Mouse (Mus musculus) stomach, postnatal 0 days (tissue): ENCODE results near the gene Wbp2.

Source experiments
- CTCF ChIP-seq: IDR thresholded peaks from 2 replicates; pipeline ENCODE4 v1.5.1; 2016; ENCODE audit warnings: antibody characterized with exemption, low read depth, mild to moderate bottlenecking, moderate library complexity
- EP300 ChIP-seq: optimal IDR thresholded peaks from 2 replicates; pipeline ENCODE3; 2016; ENCODE audit warnings: antibody characterized with exemption

DNA sequence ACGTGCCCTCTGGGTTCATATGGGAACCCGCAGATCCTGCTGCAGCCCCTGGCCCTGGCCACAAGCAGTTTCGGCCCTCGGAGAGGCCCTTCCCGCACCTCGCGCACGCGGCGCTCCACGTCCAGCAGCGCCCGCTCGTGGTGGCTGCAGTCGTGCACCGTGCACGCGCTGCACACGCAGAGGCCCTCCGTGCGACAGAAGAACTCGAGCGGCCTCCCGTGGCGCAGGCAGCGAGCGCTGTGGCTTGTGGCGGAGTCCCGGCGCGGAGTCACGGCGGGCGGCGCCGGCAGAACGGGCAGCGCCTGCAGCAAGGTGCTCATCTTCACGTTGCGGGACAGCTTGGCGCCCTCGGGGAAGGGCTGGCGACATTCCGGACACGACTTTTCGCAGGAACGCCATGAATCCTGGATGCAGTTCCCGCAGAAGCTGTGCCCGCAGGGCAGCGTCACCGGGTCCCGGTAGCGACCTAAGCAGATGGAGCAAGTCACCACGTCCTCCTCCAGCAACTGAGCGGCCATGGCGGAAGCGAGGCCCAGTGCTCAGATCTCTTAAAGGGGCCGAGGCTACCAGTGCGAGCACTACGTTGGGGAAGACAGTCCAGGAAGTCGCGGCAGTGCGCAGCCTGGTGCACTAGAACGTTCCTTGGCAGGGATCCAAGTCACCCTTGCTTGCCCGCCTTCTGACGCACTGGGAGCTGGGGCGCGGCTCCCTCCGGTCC lies 43.9 kb upstream of the Wbp2 start, which contains the start of gene Trim65:
- TF ChIP-seq CTCF (peak; percentile 100), EP300 (no peak)
